Mouse (Mus musculus): ENCODE measurements around the gene Tmem63b. TPM values are rescaled to one million over a fixed set of nuclear protein-coding genes. Genes with fewer than 3 reads are reported as not detected.

The Tmem63b gene
- polyA plus RNA-seq, 1 experiment from 2014 or later: 150 TPM

Other genes with a start within 250 kb of the Tmem63b start
- gene Spats1, start 211.5 kb downstream of the Tmem63b start, polyA plus RNA-seq (2015; fragmentation: Nextera tagmentation; extraction: Ambion mirVana): 2.5 and 3.1 TPM in 2 replicates
- gene Aars2, start 180.1 kb downstream of the Tmem63b start, polyA plus RNA-seq (2015; fragmentation: Nextera tagmentation; extraction: Ambion mirVana): 17.6 and 18.2 TPM in 2 replicates
- 4.3 and 5.0 TPM in 2 replicates for gene Tcte1, start 163.5 kb downstream of the Tmem63b start, polyA plus RNA-seq (2015; fragmentation: Nextera tagmentation; extraction: Ambion mirVana)
- 31.0 and 32.5 TPM in 2 replicates for gene Tmem151b, start 137.2 kb downstream of the Tmem63b start, polyA plus RNA-seq (2015; fragmentation: Nextera tagmentation; extraction: Ambion mirVana)
- gene Nfkbie, start 131.2 kb downstream of the Tmem63b start, polyA plus RNA-seq (2015; fragmentation: Nextera tagmentation; extraction: Ambion mirVana): 3.6 and 3.7 TPM in 2 replicates
- gene Slc35b2, start 123.0 kb downstream of the Tmem63b start, polyA plus RNA-seq (2015; fragmentation: Nextera tagmentation; extraction: Ambion mirVana): 76.0 and 79.6 TPM in 2 replicates
- gene Hsp90ab1, start 113.6 kb downstream of the Tmem63b start, polyA plus RNA-seq (2015; fragmentation: Nextera tagmentation; extraction: Ambion mirVana): 1,403 and 1,446 TPM in 2 replicates
- 37.8 and 40.7 TPM in 2 replicates for gene Slc29a1, start 87.3 kb downstream of the Tmem63b start, polyA plus RNA-seq (2015; fragmentation: Nextera tagmentation; extraction: Ambion mirVana)
- not detected in 2 replicates for gene Mymx, start 84.8 kb downstream of the Tmem63b start, polyA plus RNA-seq (2015; fragmentation: Nextera tagmentation; extraction: Ambion mirVana)
- 0.46 and 0.89 TPM in 2 replicates for gene Capn11, start 27.6 kb downstream of the Tmem63b start, polyA plus RNA-seq (2015; fragmentation: Nextera tagmentation; extraction: Ambion mirVana)
- gene Mrpl14, start 583 bp downstream of the Tmem63b start, polyA plus RNA-seq (2015; fragmentation: Nextera tagmentation; extraction: Ambion mirVana): 115 and 118 TPM in 2 replicates
- 0.46 TPM in 1 of 2 replicates, not detected in the other for gene 1600014C23Rik, start 46.9 kb upstream of the Tmem63b start, polyA plus RNA-seq (2015; fragmentation: Nextera tagmentation; extraction: Ambion mirVana)